Mouse (Mus musculus) left cerebral cortex, adult 9 months (tissue): ENCODE data around the gene Sdk2.
A peak's percentile ranks its signal among the peaks of the same experiment; 100 is the strongest.

Source experiments
- DNase-seq, 2 experiments: peaks; one replicate each; pipeline ENCODE4 v3.0.0; 2022; ENCODE audit warnings: low spot score in 2 of 2

Sdk2 gene

GRCm38 (mm10) chr11:113766284-113766985 is 300.4 kb downstream of the Sdk2 start:
- no peak for DNase-seq

- no peak for DNase-seq
Observed at GRCm38 (mm10) chr11:113764132-113764849, 302.6 kb downstream of the Sdk2 start.

- DNase-seq: no peak
Observed at GRCm38 (mm10) chr11:113763449-113763848, 303.4 kb downstream of the Sdk2 start.

DNA sequence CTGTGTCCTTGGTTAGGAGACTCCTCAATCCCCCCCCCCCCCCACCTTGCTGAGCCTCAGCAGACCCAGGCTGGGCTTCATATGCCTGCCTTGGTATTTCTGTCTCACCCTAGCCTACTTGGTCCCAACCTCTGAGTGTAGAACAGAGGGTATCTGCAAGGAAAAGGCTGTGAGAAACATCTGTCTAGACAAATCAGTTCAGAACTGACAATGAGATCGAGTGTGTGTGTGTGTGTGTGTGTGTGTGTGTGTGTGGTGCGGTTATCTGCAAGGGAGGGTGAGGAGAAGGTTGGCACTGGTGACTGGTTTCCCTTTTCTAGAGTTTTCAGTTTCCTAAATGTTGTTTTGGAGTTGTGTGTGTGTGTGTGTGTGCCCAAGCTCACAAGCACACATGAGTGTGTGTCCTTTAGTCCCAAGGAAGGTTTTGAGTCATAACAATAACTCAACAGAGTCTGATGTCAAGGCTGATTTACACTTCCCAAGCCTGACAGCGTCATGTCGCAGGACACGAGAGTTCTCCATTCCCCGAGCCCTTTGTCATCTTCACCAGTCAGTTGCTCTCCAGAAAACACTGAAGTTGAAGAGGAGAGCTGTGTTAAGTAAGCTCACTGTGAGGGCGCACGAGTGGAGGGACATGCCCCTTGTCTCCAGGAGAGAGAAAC is 304.6 kb downstream of the Sdk2 start:
- DNase-seq: no peak

DNA sequence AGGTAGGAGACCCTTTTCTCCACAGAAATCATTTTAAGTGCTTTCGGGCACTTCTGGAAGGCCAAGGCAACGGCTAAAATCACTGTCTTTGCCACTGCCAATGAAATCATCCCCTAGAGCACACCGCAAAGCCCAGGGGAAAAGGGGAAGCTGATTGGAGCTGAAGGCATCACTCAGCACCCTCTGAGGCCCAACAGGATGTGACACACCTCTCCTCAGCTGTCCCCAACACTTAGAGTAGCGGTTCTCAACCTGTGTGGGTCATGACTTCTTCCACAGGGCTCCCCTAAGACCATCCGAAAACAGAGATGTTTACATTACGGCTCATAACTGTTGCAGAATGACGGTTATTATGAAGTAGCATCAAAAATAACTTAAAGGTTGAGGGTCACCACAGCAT is 305.2 kb downstream of the Sdk2 start:
- no peak for DNase-seq

DNA sequence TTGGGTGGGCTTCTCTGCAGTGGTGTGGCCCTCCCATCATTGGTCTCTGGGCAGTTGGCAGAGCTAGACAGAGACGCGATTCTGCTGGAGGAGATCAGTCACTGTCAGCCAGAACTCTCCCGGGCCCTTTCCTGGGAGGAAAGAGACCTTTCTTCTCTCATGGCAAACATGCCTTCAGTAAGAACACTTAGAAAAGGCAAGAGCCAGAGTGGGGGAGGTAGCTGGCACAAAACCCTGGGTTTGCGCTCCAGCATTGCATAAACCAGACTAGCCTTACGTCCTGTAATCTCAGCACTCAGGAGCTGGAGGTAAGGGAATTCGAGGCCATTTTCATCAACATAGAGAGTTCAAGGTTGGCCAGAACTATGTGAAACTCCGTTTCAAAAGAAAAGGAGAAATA is 306.4 kb downstream of the Sdk2 start:
- DNase-seq: no peak

- DNase-seq: no peak
Observed at GRCm38 (mm10) chr11:113758851-113759250, 308.0 kb downstream of the Sdk2 start.

- DNase-seq: no peak
Observed at GRCm38 (mm10) chr11:113756578-113756977, 310.3 kb downstream of the Sdk2 start.

DNA sequence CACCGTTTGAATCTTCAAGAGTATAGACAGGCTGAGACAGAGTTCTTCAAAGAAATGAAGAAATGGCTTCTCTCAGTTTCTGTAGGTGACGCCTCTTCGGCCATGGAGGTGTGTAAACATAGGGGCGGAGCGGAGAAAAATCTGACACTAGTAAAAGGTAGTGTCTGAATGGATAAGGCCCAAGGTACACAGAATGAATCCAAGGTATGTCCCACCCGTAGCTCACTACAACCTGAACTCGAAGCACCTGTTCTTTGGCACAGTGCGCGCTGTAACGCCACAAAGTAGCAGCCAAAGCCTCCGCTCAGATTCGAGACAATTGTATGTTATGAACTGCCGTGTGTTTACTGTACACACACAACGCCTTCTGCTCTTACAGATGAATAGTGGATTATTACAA is 311.0 kb downstream of the Sdk2 start:
- no peak for DNase-seq

- DNase-seq: no peak
Observed at GRCm38 (mm10) chr11:113754845-113755244, 312.0 kb downstream of the Sdk2 start.

DNA sequence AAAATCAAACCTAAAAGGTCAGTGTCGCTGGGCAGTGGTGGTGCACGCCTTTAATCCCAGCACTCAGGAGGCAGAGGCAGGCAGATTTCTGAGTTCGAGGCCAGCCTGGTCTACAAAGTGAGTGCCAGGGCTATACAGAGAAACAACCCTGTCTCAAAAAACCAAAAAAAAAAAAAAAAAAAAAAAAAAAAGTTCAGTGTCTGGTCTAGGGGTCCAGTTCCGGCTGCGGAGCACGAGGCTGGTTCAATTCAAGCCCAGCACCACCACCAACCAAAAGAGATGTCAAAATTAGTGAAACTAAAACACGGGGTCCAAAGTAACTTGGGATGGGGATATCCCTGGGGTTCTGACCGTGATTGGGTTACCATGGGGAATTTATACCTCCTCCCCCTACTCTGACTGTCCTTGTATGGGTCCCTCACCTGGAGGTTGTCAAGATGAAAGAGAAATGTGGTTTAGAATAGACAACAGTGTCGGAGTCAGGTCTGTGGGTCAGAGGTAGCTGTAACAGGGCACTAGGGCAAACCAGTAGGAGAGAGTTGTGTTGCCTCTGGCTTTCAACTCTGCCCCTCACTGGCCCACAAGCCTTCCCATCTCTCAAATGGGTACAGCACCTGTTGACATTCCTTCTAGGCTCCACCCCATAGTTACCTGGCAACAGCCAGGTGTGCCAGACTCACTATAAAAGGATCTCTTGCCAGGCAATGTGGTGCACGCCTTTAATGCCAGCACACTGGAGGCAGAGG is 314.0 kb downstream of the Sdk2 start:
- no peak for DNase-seq

DNA sequence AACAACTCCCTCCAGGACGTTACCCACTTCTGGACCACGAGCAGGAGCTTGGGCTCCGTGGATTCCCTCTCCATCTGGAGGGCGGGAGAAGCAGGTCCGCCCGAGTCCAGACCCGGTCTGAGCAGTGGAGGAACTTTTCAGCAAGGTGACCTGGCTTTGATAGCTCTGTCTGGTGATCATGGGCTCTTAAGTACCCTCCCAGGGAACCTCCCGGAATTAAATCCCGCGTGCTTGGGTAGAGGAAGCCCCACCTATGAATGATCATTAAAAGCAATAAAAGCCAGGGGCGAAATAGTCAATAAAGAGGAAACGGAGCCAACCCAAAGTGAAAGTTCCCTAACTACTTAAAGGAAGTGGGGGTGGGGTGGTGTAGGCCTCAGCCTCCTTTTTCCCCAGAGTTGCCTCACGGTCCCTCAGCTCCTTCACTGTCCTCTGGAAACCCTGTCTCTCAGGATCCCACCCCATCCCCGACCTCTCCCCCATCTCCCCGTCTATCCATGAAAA is 314.6 kb downstream of the Sdk2 start:
- DNase-seq: no peak

- peak in 1 of 2 experiments; percentile 65 for DNase-seq
Observed at GRCm38 (mm10) chr11:113751484-113752084, 315.3 kb downstream of the Sdk2 start, which contains the start of gene Cdc42ep4. Gene Cdc42ep4 (minus strand): TSS chr11:113751881.

DNA sequence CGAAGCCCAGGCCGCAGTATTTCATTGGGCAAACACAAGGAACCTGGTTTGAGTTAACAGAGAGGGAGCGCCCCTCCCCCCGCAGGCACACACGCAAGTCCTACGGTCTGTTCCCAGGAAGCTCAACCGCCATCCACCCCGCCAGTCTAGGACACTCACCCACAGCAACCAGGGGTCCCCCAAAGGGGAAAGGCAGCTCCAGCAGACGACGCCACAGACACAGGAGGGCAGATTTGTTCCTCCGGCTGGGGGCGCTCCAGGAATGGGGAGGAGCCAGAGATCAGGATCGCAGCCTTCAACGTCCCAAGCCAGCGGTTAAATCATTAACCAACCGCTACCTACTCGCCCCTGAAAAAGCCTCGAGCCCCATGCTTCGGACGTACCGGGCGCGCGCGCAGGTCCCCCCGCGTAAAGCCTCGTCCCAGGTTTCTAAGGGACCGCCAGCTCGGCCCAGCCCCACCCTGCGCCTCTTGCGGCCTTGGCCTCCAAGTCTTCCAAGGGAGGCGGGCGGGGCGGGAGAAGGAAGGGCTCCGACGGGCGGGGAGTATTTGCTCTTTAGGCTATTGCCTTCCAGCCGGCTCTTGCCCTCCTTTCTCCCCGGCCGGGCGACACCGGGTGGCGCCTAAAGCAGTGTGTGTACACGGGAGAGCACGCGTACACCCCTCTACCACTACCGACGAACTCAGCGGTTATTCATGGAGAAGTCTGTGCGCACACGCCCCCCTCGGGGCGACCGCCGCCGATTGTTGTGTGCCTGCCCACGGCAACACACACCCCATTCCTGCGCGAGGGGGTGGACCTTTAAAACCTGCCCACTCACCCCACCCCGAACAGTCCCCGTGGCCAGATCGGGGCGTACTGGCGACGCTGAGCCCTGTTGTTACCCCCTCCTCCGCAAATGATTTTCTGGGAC is 316.0 kb downstream of the Sdk2 start:
- peak in 1 of 2 experiments; percentile 53 for DNase-seq

GRCm38 (mm10) chr11:113749749-113750351 is 317.0 kb downstream of the Sdk2 start:
- DNase-seq: no peak

GRCm38 (mm10) chr11:113748797-113749521 is 317.9 kb downstream of the Sdk2 start:
- DNase-seq: no peak

DNA sequence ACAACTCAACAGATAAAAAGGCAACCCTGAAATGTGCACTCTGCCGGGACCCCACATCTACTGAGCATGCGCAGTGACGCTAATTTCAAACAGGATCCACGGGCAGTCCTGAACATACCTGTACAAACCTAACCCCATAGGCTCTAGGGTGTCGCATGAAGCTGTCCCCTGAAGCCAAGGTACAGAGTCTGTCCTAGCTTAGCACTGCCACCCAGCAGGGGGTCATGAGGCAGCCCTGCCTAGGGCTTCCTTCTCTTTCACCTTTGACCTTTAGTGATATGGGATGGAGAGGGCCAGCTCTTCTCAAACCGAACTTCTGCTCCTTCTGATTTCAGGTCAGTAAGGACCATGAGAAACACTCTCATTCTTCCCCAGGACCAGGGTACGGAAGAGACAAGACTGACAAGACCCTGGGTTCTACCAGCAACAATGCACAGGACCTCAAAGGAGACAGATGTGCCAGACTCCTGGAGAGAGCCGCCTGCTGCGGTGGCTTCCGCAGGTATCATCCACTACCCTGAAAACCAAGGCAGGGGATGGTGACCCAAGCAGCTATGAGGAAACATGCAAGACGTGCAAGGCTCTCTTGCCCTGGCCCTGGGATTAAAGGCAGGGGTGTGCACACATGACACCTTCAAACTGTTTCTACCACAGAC is 319.0 kb downstream of the Sdk2 start:
- DNase-seq: no peak

GRCm38 (mm10) chr11:113747056-113747455 is 319.8 kb downstream of the Sdk2 start:
- no peak for DNase-seq

GRCm38 (mm10) chr11:113745961-113746360 is 320.9 kb downstream of the Sdk2 start:
- no peak for DNase-seq
